Mouse (Mus musculus) bone marrow macrophage, adult 2 months (primary cell): ENCODE results near the gene Vma21.

Source experiments
- CTCF ChIP-seq: IDR thresholded peaks from 2 replicates; pipeline ENCODE4 v1.5.1; 2012; ENCODE audit warnings: low read depth, mild to moderate bottlenecking, low read length, moderate library complexity
- POLR2A ChIP-seq: IDR thresholded peaks from 2 replicates; pipeline ENCODE4 v1.6.1; 2012; ENCODE audit warnings: mild to moderate bottlenecking, low read depth, low read length, borderline replicate concordance

DNA sequence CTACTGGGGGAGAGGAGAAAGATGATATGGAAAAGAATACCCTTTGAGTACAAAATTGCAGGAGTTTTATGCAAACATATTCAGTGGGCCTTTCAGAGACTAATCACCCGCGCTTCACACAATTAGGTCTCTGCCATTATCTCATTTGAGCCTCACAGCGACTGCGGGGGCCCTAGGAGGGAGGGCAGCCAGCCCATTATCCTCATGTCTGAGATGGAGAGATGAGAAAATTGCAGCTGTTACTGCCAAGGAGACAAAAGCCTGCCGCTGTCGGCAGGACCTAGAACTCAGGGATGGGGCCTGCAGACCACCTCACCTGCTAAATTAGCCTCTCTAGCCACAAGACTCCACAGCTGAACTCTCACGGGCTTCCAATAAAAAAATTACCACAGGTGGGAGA is 18.0 kb upstream of the Vma21 start:
- TF ChIP-seq CTCF (no peak), POLR2A (no peak)
